Mouse (Mus musculus): ENCODE data around the gene Chaf1a.

The Chaf1a gene

DNA sequence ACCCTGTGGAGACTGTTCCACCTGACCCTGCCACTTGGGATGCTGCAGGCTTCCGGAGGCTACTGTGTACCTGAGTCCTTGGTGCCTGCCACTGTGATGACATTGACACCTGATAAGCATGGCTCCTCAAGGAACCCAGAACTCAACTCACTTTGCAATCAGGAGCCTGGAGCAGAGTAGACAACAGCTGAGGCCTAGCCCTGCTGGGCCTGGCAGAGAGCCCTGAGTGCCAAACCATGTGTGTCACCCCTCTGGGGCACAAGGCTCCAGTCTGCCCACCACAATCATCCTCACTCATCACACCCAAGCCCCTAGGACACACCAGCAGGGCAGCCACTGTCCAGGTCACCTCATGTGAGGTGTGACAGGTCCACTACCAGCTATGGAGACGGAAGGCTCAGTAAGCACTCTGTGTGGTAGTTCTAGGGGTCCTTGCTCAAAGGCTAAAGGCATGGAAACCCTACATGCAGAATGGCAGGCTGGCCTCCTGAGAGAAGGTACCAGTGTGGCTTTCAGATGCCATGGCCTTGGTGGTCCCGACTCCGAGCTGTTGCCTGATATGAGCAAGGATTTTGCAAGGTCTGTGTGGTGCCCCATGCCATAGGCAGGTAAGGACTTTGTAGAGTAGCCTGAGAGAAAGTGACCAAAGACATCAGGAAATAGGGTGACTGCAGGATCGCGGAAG lies 19.7 kb upstream of the Chaf1a start:
- no peak for DNase-seq (ENCODE audit: low read depth, low spot score)

DNA sequence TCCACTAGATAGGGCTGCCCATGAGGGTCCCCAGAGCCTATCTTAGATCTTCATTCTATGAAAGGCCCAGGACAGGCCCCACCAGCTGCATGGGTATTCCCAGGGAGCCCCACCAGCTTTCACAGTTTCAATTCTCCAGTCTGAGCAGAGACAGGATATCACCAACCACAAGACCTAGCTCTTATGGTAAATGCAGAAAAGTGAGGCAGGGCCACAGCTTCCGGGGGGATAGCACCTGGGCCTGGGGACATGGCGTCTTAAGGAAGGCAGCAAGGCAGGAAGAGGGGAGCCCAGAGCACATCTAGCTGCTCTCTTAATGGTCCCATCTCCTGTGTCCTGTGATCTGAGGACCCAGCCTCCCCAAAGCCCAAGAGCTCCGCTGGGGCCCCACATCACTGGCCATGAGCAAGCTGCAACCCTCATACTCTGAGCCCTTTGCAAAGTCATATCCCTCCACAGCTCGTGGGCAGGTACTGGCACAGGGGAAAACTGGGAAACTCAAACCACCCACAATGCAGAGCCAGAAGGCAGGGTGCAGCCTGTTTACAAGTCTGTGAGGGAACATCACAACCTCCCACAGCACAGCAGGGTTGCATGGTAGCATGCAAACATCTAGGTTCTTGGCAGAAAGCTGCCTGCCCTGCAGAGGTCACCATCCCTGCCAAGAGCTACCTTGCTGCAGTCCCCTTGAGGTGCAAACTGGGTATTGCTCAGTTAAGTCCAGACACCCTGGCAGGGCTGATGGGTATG lies 18.9 kb upstream of the Chaf1a start:
- no peak for DNase-seq (ENCODE audit: low read depth, low spot score)

DNA sequence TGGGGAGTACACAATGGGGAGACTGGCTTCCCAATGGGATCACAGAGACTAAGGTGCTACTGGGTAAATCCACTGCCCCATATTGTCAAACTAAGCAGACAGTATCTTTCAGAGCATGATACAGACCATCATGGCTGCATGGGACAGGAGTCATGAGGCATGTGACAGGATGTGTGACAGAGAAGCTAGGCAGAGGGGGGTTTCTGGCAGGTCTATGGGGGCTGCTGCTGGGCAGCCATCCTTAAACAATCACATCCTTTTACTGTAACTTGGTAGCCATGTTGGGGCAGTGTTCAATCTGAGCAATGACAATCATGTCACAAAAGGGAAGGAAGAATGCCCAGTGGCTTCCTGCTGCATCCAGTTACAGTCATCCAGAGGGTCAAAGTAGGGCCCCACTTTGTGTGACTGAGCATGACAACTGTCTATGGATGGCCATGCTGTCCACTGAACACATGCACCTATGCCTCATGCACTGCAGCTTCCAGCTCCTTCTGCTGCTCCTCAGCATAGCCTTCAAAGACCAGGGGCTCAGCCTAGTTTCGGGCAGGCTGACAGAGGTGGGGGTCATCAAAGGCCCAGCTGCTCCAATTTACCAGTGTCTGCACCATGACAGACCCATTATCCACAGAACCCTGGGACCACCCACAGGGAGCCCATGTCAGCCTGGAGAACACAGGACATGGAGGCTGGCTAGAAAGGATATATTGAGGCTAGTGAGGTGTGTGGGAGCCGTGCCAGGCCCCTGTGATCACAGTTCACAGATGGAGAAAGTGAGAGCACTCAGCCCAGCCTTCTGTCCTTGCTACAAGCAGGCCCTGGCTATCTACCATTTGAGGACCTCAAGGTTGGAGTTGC lies 17.9 kb upstream of the Chaf1a start:
- no peak for DNase-seq (ENCODE audit: low read depth, low spot score)

DNA sequence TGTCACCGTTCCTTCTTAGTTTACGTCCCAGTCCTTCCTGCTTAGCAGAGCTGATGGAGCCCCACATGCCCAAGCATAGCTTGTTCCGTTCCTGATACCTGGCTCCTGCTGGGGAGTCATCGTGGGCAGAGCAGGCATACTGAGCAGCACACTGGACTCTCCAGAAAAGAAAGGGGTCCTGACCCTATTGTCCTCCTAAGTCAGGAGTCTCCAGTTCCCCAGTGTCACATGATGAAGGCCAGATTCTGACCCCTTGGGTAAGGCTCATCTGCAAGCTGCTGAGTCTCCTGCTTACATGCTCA lies 17.3 kb upstream of the Chaf1a start:
- DNase-seq (ENCODE audit: low read depth, low spot score): no peak

DNA sequence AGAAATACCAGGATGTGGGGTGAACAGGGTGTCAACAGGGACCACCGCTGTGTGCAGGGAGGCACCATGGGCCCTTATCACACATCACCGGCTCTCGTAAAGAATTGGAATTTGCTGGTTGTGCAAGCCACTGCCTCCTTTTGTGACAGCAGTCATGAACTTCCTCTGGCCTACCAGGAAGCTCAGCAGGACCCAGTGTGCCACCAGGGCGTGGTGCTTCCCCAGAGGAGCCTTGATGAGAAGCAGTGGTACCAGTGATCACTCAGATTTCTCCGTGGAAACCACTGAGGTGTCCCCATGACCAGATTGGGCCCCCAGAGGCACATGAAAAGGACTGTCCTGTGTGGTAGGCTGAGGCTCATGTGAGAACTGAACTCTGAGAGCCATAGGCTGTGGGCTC lies 16.9 kb upstream of the Chaf1a start:
- DNase-seq (ENCODE audit: low read depth, low spot score): no peak

DNA sequence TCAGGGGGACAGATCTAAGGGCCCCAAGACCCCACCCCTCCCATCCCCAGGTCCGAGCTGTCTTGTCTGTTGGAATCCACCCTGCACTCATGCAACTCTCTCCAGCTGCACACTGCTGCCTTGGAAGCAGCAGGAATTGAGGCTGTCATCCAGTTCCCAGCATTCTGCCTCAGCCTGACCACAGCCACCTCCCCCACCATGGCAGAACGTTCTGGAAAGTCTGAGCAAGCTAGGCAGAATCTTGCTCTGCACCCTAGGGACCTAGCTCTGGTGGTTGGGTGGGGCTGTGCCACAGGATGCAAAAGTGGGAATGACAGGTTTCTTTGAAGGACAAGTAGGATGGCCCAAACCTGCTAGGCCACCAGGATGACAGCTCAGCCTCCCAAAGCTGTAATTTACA lies 15.8 kb upstream of the Chaf1a start:
- no peak for DNase-seq (ENCODE audit: low read depth, low spot score)

DNA sequence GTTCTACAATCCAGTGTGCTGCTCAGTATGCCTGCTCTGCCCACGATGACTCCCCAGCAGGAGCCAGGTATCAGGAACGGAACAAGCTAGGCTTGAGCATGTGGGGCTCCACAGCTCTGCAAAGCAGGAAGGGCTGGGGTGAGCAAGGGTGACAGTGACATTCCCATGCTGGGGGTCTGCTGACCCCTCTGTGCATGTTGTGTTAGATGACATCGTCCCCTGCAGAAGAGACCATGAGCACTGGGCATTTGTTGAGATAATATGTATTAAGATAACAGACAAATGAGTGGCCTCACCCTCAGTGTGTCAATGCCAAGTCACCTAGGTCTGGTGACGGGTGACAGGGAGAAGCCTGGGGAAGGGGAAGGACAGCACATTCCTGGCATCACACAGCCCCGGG lies 15.3 kb upstream of the Chaf1a start:
- no peak for DNase-seq (ENCODE audit: low read depth, low spot score)

DNA sequence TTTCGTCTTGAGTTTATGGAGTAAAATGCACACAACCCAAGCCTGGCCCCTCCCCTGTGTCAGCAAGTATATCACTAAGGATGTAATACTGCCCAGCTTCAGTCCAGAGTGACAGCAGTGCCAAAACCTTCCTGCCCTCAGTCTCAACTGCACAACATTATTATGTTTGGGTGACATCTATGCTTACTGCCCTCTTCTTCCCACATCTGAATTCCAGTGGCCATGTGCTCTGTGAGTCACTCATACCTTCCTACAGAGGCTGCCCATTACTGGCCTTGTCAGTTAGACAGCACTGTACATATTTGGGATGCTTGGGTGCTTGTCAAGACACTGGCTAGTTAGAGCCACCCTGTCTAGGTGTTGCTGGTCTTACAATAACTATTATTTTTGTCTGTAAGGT lies 13.9 kb upstream of the Chaf1a start:
- no peak for DNase-seq (ENCODE audit: low read depth, low spot score)

DNA sequence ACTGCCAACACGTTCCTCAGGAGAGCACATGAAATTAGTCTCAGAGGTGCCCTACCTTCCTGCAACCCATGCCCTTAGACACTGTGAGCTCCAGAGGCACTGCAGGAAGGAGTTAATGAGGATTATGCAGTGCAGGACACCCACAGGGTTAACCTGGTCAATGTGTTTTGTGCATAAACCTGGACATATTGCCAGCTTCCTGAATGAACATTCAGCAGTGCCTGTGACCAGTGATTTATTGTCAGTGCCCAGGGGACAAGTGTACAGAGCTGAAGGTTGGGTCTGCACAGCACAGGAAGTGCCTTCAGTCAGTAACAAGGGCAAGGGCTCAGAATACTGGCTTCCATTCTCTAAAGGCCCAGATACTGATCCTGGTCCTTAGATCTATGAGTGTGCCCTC lies 13.4 kb upstream of the Chaf1a start:
- DNase-seq (ENCODE audit: low read depth, low spot score): no peak

DNA sequence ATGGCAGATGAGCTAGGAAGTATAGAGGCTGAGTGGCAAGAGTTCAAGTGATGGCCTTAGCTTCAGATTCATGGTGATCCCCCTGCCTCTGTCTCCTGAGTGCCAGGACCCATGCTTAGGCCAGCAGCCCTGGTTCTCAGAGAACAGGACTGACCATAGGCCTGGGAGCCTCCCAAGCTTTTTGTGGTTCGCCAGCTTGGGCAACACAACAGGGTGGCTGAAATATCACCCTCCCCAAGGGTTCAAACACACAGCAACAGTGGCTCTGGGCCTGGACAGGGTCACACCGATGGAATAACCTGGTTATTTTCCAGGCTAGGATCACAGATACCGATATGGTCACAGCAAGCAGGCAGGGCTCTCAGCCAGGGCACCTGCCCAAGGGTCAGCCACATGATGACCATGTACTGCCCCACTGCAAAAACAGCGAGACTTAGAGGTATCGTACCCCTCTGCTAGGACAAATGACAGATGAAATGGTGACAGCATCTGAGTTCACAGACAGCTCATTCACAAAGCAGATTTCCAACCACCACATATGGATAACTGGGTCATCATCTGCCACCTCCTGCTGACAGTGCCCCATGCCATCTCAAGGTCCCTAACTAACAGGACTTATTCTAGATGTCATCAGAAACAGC lies 12.3 kb upstream of the Chaf1a start:
- no peak for DNase-seq (ENCODE audit: low read depth, low spot score)

DNA sequence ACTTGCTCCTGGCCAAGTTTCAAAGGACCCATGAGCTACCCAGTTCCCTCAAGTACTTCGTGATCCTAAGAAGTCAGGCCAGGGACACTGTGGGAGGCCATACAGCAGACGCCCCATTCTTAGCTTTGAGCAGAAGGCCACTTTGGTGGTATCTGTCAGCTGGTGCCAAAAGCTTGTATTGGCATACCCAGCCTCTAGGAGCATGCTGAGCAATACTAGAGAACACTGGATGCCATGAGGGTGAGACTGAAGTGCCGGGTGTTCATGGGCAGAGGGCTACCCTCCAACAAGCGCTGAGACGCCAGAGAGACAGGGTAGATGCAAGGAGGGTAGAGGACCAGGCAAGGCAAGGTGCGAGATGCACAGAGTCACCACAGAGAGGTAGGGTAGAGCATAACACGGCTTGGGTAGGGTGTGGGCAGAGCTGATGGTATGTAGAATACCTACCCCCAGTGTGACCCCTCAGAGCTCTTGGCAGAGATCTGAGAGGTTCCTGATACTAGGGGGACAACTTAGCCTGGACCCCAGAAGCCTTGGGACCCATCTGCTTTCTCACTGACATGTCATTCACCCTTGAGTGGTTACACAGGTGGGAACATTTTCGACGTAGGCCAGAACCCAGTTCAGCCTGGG lies 9.9 kb upstream of the Chaf1a start:
- DNase-seq (ENCODE audit: low read depth, low spot score): no peak

DNA sequence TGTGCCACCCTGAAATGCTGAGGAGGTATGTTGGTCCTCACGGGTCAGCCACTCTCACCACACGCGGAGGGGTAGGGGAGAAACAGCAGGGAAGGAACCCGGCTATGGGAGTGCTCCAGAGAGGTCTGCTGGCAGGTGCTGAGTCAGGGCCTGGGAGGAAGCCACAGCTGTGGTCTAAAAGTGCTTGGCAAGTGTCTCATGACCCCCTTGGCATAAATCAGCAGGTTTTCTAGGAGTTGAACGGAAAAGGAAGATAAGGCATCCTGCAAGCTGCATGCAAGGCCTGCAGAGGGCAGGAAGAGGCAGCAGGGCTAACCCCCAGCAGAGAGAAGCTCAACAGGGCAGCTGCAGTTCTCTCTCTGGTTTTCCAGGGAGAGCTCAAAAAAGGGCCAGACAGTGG lies 9.3 kb upstream of the Chaf1a start:
- DNase-seq (ENCODE audit: low read depth, low spot score): no peak

DNA sequence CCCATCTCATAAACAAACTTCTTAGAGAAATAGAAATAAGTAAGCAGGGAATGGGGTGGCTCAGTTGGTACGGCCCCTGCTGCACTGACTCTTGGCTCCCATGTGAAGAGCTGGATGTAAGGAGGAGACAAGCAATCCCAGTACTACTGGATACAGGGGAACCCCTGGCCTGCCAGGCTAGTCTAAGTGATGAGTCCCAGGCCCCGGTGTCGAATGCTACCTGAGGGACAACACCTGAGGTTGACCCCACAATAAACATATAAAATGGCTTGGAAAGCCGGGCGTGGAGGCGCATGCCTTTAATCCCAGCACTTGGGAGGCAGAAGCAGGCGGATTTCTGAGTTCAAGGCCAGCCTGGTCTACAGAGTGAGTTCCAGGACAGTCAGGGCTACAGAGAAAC lies 8.8 kb upstream of the Chaf1a start:
- no peak for DNase-seq (ENCODE audit: low read depth, low spot score)

DNA sequence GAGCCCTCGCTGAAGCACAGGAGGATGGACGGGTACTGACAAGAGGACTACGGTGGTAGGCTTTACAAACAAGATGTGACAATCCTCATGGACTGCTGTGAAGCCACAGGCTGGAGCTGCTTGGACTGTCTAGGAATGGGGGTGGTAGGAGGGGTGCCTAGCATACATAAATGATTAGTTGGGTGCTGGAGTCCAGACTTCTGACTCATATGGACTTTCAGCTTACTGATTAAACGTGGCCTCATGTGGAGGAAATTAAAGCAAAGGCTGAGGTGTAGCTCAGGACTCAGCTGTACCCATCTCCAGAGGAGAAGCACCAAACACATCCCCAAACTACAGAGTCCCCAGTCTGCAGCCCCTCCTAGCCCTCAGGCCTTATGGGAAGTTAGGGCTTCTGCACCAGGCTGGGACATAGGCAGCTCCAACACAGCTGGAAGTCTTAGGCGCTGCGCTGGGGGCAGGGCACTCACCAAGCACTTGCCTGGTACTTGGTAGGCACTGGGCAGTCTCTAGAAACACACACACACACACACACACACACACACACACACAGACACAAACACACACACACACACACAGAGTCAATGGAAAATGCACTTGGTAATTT lies 8.0 kb upstream of the Chaf1a start:
- no peak for DNase-seq (ENCODE audit: low read depth, low spot score)

DNA sequence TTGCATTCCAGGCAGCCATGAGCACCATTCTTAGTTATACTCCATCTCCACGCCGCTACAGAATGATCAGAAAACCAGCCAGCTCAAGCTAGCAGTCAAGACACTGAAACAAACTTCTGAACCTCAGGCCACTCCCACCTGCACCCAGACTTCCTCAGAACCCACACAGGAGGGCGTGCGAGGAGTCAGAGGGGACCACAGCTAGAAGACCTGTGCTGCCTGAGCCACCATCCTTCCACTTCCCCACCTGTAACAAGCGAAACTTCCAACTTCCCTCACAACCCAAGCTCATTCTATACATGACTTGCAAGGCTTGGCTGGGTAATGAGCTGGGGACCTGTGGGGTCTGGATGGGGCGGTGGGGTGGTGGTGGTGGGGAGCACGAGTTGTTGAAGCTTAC lies 7.4 kb upstream of the Chaf1a start:
- DNase-seq (ENCODE audit: low read depth, low spot score): no peak

DNA sequence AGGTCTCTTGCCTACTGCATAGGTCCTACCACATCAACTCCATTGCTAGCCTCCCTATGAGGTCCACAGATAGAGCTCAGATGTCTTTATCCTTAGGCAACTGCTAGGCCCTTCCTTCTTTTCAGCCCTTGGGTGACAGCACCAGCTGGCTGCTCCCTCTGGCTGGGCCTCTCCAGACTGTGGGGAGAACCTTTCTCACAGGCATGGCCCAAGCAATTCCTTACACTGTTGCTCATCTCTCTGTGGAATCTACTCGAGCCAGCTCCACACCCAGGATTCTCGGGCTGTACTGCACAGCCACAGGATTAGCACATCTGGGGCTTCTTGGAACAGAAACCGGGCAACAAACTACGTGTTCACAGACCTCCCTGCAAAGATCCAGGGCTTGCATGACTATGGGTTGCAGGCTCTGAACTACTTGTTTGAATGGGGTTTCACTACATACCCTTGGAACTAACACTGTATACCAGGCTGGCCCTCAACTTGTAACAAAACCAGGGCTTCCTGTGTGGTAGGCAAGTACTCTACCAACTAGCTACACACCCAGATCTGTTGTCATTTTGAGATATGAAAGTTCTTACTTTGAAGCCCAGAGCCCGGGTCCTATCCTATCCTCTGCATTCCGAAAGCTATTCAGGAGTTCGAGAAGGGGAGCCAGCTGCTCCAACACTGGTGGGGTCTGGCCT lies 6.1 kb upstream of the Chaf1a start:
- no peak for DNase-seq (ENCODE audit: low read depth, low spot score)

DNA sequence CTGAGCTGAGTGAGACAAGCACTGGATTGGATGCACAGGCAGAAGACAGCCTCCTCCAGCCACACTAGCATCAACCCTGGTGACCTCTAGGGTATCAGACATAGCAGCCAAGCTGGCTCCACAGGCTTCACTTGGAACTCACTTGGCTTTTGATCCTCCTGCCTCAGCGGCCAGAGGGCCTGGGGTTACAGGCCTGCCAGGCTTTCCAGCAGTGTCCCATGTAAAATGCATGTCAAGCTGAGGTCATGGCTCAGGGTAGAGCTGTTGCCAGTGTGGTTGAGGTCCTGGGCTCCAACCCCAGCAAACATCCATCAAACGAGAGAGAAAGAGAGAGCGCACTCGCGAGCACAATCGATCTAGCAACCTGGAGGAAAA lies 5.5 kb upstream of the Chaf1a start:
- no peak for DNase-seq (ENCODE audit: low read depth, low spot score)

DNA sequence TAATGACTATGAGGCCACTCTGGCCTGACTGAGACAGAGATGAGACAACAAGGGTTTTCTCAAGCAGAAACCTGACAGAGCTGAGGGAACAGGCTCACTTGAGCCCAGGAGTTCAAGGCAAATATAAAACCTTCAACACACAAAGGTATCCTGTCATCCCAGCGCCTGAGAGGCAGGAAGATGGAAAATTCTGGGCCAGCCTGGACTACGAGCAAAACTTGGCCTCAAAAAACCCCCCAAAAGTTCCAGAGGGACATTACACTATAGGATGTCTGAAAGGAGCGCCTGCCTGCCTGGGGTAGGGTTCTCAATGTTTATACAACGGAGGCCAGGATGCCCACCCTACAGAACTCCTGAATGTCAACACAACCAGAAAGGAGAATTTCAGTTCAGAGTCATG lies 5.0 kb upstream of the Chaf1a start:
- DNase-seq (ENCODE audit: low read depth, low spot score): no peak

DNA sequence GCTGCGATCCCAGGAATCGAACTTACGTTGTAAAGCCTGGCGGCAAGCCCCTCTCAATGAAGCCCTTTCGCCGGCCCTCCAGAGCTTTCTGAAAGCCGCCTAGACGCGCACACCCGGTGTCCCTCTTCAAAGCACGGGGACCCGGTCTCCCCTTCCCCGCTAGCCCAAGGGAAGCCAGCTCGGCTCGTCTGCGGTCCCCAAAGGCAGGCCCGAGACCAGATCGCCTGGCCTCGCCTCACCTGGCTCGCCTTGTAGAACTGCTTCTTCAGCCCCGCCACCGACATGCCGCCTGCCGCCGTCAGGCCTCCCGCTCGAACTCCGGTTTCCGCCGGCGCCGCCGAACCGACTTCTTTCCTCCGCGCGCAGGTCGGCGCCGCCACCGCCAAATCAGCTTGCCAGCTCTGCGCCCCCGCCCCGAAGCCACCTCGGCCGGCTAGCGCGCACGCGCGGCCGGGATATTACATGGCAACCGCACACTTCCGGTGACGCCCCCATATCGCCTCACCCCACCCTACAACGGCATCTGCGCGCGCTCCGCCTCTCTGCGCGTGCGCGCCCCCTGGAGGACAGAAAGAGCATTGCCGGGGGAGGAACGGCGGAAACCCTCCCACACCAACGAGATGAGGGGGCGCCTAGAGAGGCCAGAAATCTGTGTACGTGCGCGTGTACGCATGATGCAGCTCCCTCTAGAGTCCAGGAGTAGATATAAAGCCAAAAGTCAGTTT lies 3.9 kb upstream of the Chaf1a start, which contains the start of gene Sh3gl1:
TSS of gene Sh3gl1 (minus strand) at position 460 of the 725 bp plus-strand sequence.
- peak; percentile 99 for DNase-seq (ENCODE audit: low read depth, low spot score)

DNA sequence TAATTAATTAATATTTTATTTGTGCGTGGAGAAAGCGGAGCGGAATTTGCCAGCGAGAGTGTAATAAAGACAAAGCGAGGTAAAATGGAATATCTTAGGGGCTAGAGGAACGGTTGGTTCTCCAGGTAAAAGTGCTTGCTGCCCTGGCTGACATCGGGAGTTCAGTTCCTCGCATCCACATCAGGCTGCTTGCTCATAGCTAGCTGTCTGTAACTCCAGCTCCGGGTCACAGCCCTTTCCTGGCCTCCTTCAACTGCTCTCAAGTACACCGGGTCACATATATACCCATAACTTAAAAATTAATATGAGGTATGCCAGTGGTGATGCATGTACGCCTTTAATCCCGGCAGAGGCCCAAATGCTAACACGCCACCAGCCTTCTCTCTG lies 3.3 kb upstream of the Chaf1a start:
- no peak for DNase-seq (ENCODE audit: low read depth, low spot score)

Data from ZHBTc4 (cell line).